Mouse (Mus musculus): ENCODE results near the gene Ets1. TPM values are rescaled to one million over a fixed set of nuclear protein-coding genes. Genes with fewer than 3 reads are reported as not detected.

Ets1 gene
- polyA plus RNA-seq, 1 experiment from 2014 or later: 20.8 TPM

DNA sequence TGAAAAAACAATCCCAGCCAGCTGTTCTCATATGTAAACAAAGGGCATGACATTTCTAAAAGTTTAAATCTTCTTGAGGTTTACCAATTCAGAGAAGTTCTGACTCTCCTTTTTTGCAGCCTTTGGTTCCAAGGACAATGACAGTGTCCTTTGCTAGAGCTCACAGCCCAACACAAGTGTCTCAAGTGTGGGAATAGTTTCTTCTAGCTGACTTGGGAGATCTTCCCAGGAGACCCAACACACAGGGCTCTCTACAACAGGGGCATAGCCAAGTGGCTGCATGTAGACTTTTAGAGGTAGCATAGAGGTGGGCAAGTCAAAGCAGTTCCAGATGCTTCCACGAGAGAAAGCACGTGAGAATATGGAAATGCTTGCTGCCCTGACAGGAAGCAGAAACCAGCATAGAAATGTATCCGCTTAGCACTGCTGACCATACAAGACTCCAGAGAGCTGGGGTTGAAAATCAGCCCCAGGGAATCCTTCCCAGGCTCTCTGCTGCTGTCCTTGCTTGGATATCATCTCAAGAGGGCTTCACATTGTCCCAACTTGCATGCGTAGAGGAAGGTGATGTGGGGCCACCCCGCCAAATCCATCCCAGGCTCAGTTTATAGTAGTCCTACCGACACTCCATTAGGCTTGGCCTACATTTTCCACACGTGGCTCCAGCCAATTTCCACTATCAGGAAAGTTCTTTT is 88.3 kb downstream of the Ets1 start:
- no peaks in the 10 kb centered on the region for H3K4me1 ChIP-seq
- 86% methylated on average over 7 of the region's 7 CpGs for WGBS
- H3K36me3 ChIP-seq (replicated peaks): no peaks in the 10 kb centered on the region
- H3K9me3 ChIP-seq: no peaks in the 10 kb centered on the region
- no peak overlapping the region for H3K9ac ChIP-seq
- no peak overlapping the region for H3K4me2 ChIP-seq
- ATAC-seq (replicated peaks): no peak
- no peaks in the 10 kb centered on the region for H3K27me3 ChIP-seq (replicated peaks)
- no peak overlapping the region for H3K27ac ChIP-seq
- no peak overlapping the region for H3K4me3 ChIP-seq

DNA sequence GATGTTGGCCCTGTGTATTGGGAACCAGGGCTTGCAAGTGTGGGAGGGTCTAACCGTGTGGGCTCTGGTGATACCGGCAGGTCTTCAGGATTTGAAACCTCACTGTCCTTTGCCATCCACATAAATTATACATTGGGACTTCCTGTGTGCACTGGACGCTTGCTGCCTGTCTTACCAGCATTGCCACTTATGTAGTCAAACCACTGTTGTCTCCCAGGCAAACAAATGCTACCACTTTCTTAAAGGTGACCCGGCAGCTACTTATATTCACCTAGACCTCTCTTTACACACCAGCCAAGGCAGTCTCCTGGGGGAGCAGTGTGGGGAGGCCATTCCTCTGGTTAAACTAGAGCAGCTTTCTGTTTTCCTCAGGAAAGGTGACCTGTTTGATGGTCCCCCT is 89.9 kb downstream of the Ets1 start:
- H3K9me3 ChIP-seq: no peaks in the 10 kb centered on the region
- H3K27me3 ChIP-seq (replicated peaks): no peaks in the 10 kb centered on the region
- no peak for ATAC-seq (replicated peaks)
- H3K27ac ChIP-seq: no peak overlapping the region
- H3K4me3 ChIP-seq: no peak overlapping the region
- no peak overlapping the region for H3K9ac ChIP-seq
- H3K4me1 ChIP-seq: no peaks in the 10 kb centered on the region
- no peaks in the 10 kb centered on the region for H3K36me3 ChIP-seq (replicated peaks)
- 87% methylated on average over 4 of the region's 4 CpGs for WGBS
- H3K4me2 ChIP-seq: no peak overlapping the region

DNA sequence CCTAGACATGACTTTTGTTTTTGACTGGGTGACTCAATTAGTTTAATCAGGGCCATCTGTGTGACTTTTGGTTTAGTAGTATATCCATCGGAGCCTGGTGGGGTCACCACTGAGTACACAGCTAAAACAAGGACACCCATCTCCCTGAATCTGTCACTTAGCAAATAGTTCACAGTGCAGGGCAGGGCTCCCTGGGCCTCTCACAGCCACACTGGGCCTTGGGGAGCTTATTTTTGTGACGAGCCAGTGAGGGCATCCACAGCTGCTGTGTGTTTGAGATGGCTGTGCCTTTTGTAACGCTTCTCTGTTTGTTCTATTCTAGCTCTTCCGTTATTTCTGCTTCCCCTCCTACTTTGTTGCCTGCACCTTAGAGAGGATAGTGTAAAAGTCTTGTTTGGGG is 90.6 kb downstream of the Ets1 start:
- H3K27me3 ChIP-seq (replicated peaks): no peaks in the 10 kb centered on the region
- H3K4me2 ChIP-seq: no peak overlapping the region
- no peak overlapping the region for H3K27ac ChIP-seq
- no peak overlapping the region for H3K4me3 ChIP-seq
- H3K9ac ChIP-seq: no peak overlapping the region
- no peaks in the 10 kb centered on the region for H3K9me3 ChIP-seq
- no peaks in the 10 kb centered on the region for H3K4me1 ChIP-seq
- no peak for ATAC-seq (replicated peaks)
- 82% methylated on average over 4 of the region's 4 CpGs for WGBS
- no peaks in the 10 kb centered on the region for H3K36me3 ChIP-seq (replicated peaks)

DNA sequence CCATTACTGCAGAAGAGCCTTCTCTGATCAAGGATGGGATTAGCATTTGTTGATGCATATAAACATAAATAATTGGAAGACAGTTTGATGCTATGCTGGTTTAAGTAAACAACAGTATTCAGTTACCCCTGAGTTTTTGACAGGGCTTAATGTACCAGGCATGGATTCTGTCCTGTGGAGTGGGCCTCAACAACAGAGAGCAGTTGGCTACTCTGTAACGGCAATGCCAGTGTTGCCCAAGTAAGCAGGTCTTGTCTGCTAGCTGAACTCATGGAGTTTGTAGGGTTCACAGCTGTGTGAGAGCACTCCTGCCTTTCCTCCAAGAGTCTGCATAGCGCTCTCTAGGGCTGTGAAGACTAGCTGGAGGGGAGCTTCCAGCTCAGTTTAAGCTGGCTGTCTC is 91.0 kb downstream of the Ets1 start:
- H3K9ac ChIP-seq: no peak overlapping the region
- H3K4me1 ChIP-seq: no peaks in the 10 kb centered on the region
- H3K27ac ChIP-seq: no peak overlapping the region
- H3K36me3 ChIP-seq (replicated peaks): no peaks in the 10 kb centered on the region
- H3K27me3 ChIP-seq (replicated peaks): no peaks in the 10 kb centered on the region
- H3K4me3 ChIP-seq: no peak overlapping the region
- no peak overlapping the region for H3K4me2 ChIP-seq
- no peaks in the 10 kb centered on the region for H3K9me3 ChIP-seq
- no peak for ATAC-seq (replicated peaks)
- WGBS: 96% methylated on average over 2 of the region's 2 CpGs

DNA sequence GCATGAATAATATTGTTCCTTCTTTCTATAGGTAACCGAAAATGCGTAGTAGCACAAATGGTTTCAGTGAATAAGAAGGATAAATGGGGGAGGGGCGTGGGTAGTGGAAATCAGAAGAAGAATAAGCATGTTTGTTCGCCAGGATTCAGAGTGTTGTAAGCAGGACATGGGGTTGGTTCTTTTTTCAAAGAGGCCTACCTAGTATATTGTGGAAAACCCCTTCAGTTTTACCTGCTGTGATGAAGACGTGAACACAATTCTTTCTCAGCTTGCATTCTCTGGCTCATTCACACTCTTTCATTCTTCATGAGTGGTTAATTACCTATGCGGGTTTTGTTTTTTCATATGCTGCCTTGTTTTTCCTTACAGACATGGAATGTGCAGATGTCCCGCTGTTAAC is 92.3 kb downstream of the Ets1 start:
- Histone ChIP-seq H3K9me3 (no peaks in the 10 kb centered on the region), H3K36me3 (replicated peaks) (no peaks in the 10 kb centered on the region), H3K27ac (no peak overlapping the region), H3K9ac (no peak overlapping the region), H3K4me1 (no peaks in the 10 kb centered on the region), H3K4me3 (no peak overlapping the region), H3K4me2 (no peak overlapping the region), H3K27me3 (replicated peaks) (no peaks in the 10 kb centered on the region)
- no peak for ATAC-seq (replicated peaks)
- 74% methylated on average over 7 of the region's 7 CpGs for WGBS

DNA sequence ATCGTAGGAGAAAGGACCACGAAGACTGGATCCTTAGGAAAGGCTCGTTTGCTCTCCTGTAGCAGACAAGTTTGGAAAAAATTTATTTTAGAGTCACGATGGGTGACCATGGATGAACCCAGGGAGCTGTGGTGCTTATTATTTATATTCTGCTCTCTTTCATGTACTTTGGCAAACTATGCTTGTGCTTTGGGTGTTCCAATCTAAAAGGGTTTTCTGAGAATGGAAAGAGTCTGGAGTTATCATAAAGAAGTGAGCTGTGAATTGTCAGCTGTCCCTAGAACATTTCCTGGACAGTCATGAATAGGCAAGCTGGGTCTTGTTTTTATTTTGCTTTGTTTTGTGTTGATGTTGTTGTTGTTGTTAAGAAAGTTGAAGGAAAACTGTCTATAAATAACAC is 92.8 kb downstream of the Ets1 start:
- no peak overlapping the region for H3K4me2 ChIP-seq
- H3K27ac ChIP-seq: no peak overlapping the region
- H3K36me3 ChIP-seq (replicated peaks): no peaks in the 10 kb centered on the region
- H3K9me3 ChIP-seq: no peaks in the 10 kb centered on the region
- H3K27me3 ChIP-seq (replicated peaks): no peaks in the 10 kb centered on the region
- no peaks in the 10 kb centered on the region for H3K4me1 ChIP-seq
- no peak overlapping the region for H3K9ac ChIP-seq
- 62% methylated on average over 4 of the region's 4 CpGs for WGBS
- H3K4me3 ChIP-seq: no peak overlapping the region
- no peak for ATAC-seq (replicated peaks)

DNA sequence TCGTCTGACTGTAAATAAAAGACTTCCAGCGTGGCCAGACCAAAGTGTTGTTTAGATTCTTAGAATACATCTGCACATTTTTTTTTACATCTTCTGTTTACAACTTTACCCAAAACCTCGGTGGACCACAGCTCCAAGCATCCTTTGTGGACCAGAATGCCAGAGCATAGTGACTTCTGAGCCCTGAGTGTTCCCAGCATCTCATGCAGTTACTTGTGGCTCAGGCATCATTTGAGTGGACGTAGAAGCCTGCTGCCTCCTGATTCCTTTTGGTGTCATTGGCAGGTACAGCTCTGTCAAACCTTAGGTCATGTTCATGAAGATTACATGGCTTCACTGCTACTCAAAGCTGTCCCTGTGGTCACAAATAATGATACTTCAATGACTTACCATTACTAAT is 93.2 kb downstream of the Ets1 start:
- H3K4me2 ChIP-seq: no peak overlapping the region
- H3K4me1 ChIP-seq: no peaks in the 10 kb centered on the region
- H3K4me3 ChIP-seq: no peak overlapping the region
- no peaks in the 10 kb centered on the region for H3K27me3 ChIP-seq (replicated peaks)
- H3K9ac ChIP-seq: no peak overlapping the region
- H3K27ac ChIP-seq: no peak overlapping the region
- H3K9me3 ChIP-seq: no peaks in the 10 kb centered on the region
- H3K36me3 ChIP-seq (replicated peaks): no peaks in the 10 kb centered on the region
- no peak for ATAC-seq (replicated peaks)
- WGBS: 93% methylated on average over 4 of the region's 4 CpGs

DNA sequence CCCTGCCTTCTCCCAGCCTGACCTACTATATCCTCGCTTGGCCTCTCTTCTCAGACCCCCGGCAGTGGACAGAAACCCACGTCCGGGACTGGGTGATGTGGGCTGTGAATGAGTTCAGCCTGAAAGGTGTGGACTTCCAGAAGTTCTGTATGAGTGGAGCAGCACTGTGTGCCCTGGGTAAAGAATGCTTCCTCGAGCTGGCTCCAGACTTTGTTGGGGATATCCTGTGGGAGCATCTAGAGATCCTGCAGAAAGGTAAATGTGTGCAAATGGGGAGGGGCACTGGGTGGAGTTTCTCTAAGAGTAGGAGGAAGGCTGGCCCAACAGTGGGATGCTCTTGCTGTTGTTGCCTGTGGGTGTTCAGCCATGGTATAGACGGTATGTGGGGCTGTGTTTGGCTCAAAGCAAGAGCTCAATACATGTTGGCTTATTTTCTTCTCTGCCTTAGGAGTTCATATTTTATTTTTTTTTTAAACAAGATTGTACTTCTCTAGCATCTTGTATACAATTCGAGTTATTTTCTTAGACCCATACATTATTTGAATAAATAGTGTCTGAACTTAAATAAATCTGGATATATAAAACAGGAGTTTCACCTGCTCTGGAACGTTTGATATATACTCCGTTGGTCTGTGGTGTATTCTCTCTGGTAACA is 94.1 kb downstream of the Ets1 start:
- Histone ChIP-seq H3K4me1 (no peaks in the 10 kb centered on the region), H3K27me3 (replicated peaks) (no peaks in the 10 kb centered on the region), H3K36me3 (replicated peaks) (no peaks in the 10 kb centered on the region), H3K4me3 (no peak overlapping the region), H3K4me2 (no peak overlapping the region), H3K27ac (no peak overlapping the region), H3K9me3 (no peaks in the 10 kb centered on the region), H3K9ac (no peak overlapping the region)
- WGBS: 84% methylated on average over 9 of the region's 9 CpGs
- ATAC-seq (replicated peaks): no peak

DNA sequence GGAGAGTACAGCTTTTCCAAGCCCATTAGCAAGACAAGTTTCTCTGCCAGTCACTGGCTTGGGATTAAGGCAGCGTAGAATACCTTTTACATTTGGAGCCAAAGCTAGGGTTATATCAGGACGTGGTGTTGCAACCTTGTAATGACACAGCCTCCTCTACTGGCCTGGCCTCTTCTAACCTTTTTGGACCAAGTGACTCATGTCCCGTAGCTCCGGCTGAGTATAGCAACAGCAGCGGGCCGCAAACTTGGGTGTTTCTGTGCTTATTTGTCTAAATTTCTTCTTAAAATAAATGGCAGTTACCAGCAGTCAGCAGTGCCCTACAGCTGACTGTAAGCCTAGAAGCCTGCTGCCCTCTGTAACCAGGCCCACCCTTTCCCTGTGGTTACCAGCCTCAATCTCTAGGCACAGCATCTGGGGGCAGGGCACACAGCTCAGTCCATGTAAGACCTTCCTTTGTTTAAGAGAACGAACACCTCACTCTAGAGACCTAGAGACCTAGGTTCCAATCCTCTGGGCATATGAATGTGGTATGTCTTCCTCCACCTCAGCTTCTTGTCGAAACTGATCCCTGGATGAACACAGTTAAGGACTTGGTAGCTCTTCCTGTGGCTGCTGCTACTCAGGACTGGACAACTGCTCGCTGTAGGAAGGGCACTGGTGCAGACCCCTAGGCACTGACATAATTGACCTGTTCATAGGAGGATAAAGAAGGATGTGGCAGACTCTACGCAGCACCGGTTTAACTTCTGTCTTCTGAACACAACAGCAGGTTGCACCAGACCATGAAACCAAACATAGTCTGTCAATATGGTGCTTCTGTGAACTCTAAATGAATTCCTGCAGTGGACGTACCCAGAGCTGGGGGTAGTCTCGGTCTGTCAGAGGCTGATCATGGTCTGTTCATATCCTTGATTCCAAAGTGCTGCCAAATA is 94.9 kb downstream of the Ets1 start:
- Histone ChIP-seq H3K36me3 (replicated peaks) (no peaks in the 10 kb centered on the region), H3K4me3 (no peak overlapping the region), H3K4me1 (no peaks in the 10 kb centered on the region), H3K27me3 (replicated peaks) (no peaks in the 10 kb centered on the region), H3K9ac (no peak overlapping the region), H3K9me3 (no peaks in the 10 kb centered on the region), H3K27ac (no peak overlapping the region), H3K4me2 (no peak overlapping the region)
- no peak for ATAC-seq (replicated peaks)
- WGBS: 76% methylated on average over 13 of the region's 13 CpGs

DNA sequence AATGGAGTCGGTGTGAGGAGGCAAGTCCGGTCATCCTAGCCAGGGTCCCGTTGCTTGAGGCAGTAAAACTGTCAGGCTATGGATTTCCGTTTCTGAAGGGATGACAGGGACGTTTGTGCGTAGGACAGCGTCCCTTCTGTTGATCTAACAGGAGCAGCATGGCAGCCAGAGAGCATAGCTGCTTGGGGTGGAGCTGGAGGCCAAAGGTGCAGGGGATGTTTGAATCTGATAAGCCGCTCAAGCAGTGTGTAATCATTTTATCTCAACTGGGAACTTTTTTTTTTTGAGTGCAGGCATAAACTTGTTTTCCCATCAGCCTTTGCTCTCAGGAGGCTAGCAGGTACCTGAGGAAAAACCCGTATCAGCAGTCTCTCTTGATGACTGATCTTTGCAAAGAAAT is 95.8 kb downstream of the Ets1 start:
- H3K9me3 ChIP-seq: no peaks in the 10 kb centered on the region
- no peak for ATAC-seq (replicated peaks)
- WGBS: 53% methylated on average over 9 of the region's 9 CpGs

DNA sequence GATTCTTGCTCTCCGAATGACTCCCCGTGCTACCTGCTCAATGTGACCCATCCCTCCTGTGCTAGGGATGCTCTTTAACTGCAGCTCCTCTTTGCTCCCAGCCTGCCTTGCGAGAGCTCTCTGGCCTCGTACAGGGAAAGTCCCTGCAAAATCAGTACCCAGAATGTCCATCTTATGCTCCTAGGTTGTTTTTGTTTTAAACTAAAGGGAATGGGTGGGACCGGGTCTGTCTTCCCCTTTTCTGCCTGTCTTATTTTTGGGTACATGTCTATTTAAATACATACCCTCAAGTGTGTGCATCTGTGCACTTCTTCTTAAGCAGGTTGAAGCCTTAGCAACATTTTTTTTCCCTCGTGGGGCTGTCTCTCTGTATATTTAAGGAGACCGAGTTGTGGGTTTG is 99.0 kb downstream of the Ets1 start:
- no peak overlapping the region for H3K4me3 ChIP-seq
- no peaks in the 10 kb centered on the region for H3K4me1 ChIP-seq
- WGBS: 89% methylated on average over 7 of the region's 7 CpGs
- no peak overlapping the region for H3K9ac ChIP-seq
- no peaks in the 10 kb centered on the region for H3K27me3 ChIP-seq (replicated peaks)
- H3K4me2 ChIP-seq: no peak overlapping the region
- no peaks in the 10 kb centered on the region for H3K9me3 ChIP-seq
- no peaks in the 10 kb centered on the region for H3K36me3 ChIP-seq (replicated peaks)
- no peak overlapping the region for H3K27ac ChIP-seq
- ATAC-seq (replicated peaks): no peak

More for the DNA sequence above, 95.8 kb downstream of the Ets1 start:
- Histone ChIP-seq H3K27ac (no peak overlapping the region), H3K9ac (no peak overlapping the region), H3K4me2 (no peak overlapping the region), H3K4me1 (no peaks in the 10 kb centered on the region), H3K36me3 (replicated peaks) (no peaks in the 10 kb centered on the region), H3K4me3 (no peak overlapping the region), H3K27me3 (replicated peaks) (no peaks in the 10 kb centered on the region)

DNA sequence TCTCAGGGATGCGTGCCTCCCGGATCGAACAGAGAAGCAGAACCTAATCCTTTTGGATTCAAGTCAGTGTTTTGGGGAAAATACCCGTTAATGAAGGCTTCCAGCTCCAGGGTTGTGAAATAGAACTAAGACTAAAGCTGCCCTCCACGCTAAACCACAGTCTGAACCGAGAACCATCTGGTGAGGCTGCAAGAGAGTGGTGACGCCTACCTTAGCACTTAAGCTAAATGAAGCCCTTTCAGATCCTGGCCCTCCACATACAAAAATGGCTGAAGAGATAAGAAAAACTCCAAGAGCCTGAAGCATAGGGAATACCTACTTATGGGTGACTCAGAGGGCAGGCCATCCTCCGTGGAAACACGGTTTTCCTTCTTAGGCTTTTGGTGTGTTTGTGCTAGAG is 100.0 kb downstream of the Ets1 start:
- Histone ChIP-seq H3K27me3 (replicated peaks) (no peaks in the 10 kb centered on the region), H3K4me3 (no peak overlapping the region), H3K27ac (no peak overlapping the region), H3K36me3 (replicated peaks) (no peaks in the 10 kb centered on the region), H3K9ac (no peak overlapping the region), H3K9me3 (no peaks in the 10 kb centered on the region), H3K4me2 (no peak overlapping the region), H3K4me1 (no peaks in the 10 kb centered on the region; the same call in 1 of the 2 replicates)
- ATAC-seq (replicated peaks): no peak
- WGBS: 86% methylated on average over 9 of the region's 9 CpGs

Measured in midbrain, embryonic 15.5 days (tissue).